Mouse (Mus musculus) cerebellum, adult 2 months (tissue): ENCODE data around the gene Abcc9. TPM values are rescaled to one million over a fixed set of nuclear protein-coding genes. Genes with fewer than 3 reads are reported as not detected.

ENCODE experiments used
- DNase-seq, 2 experiments: peaks; one replicate each; pipeline ENCODE4 v3.0.0; 2021
- H3K27ac ChIP-seq: fragments of 200-500 bp; 2 replicates; pipeline ENCODE4 v1.5.1; 2012; ENCODE audit warnings: low read length, control low read depth, inconsistent platforms; ENCODE audit not compliant: insufficient read depth
- H3K27me3 ChIP-seq: fragments of 200-500 bp; 2 replicates; pipeline ENCODE4 v1.6.1; 2012; ENCODE audit warnings: inconsistent platforms, mild to moderate bottlenecking, low read length, moderate library complexity; ENCODE audit not compliant: control insufficient read depth, insufficient read depth
- H3K4me1 ChIP-seq: fragments of 200-500 bp; 2 replicates; pipeline ENCODE4 v1.6.1; 2011; ENCODE audit warnings: low read length; ENCODE audit not compliant: control insufficient read depth, insufficient read depth
- H3K4me3 ChIP-seq: fragments of 200-500 bp; replicated peaks from 2 replicates; pipeline ENCODE3; 2011; ENCODE audit warnings: mild to moderate bottlenecking, low read depth, low read length, control low read depth; ENCODE audit not compliant: insufficient read depth
- CTCF ChIP-seq: fragments of 200-500 bp; IDR thresholded peaks from 2 replicates; pipeline ENCODE4 v1.5.1; 2011; ENCODE audit warnings: low read depth, mild to moderate bottlenecking, control low read depth, low read length, moderate library complexity, borderline replicate concordance; ENCODE audit not compliant: insufficient read depth
- POLR2A ChIP-seq: fragments of 200-500 bp; IDR thresholded peaks from 2 replicates; pipeline ENCODE4 v1.6.1; 2011; ENCODE audit warnings: low read length, control low read depth, borderline replicate concordance; ENCODE audit not compliant: insufficient read depth
- WGBS: fragments of 180-500 bp; shearing (Covaris S2); methylation state at CpG from one replicate; pipeline ENCODE4 v1.1.7; 2018; 5-methylcytosine and 5-hydroxymethylcytosine counted together
- polyA plus RNA-seq: library from polyadenylated mRNA; depleted of rRNA; stranded (reverse); fragments of >200 nt; gene quantifications from 2 replicates; pipeline ENCODE4 v1.2.3, GENCODE M21; 2012

Gene Abcc9
- polyA plus RNA-seq, 1 experiment = 3.6 TPM

DNA sequence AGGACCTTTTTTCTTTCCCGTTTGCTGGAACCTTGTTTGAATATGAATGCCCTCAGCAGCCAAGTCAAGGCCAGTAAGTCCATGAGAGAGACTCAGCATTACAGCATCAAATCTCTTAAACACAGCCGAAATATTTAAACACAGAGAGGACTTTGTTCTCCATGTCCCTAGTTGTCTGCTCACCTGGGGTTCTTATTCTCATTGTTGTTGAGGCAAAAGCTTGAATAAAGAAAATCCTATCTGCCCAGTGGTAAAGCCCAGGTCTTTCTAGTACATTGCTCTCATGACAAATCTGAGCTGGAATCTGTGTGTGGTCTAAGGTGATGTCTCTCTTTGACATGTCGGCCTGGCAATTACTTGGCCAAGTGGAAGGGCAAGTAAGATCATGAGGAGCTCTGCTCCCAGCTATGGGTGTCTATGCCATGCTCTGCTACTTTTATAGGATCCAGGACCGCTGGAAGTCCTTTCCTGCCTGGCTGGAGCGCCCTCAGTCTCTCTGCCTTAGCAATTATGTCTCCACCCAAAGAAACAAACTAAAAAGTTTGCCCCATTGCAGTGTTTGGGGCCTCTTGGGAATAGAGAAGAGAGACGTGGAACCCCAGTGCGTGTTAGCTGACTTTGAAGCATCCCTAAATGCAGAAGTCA, 133.3 kb downstream of the Abcc9 start:
- WGBS = 62% methylated on average over 7 of the region's 7 CpGs
- no peak overlapping the region for H3K27ac ChIP-seq
- H3K4me3 ChIP-seq = no peak overlapping the region
- no peaks in the 10 kb centered on the region; the same call in 1 of the 2 replicates for H3K27me3 ChIP-seq
- no peak for DNase-seq
- TF ChIP-seq CTCF = no peak
- no peak for TF ChIP-seq POLR2A
- no peaks in the 10 kb centered on the region for H3K4me1 ChIP-seq

DNA sequence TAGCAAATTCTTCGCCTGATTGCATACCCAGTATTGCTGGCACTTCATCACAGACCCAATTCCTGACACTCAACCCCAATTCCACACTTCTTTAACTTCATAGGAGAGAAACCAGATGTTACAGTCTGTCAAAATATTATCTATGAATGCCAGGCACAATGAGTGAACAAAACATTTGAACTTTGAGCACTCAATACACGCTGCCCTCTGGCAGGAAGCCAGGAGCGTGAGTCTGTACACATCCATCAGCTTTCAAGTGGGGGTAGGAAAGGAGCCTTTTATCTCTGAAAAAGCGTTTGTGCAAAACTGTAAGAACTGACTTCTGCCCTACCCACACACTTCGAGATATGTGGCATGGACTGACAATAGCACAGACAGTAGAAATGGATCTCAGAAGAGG, 134.7 kb downstream of the Abcc9 start:
- WGBS = 24% methylated on average over 5 of the region's 5 CpGs
- no peak for TF ChIP-seq CTCF
- TF ChIP-seq POLR2A = no peak
- H3K4me1 ChIP-seq = no peaks in the 10 kb centered on the region
- no peak overlapping the region for H3K4me3 ChIP-seq
- no peaks in the 10 kb centered on the region; the same call in 1 of the 2 replicates for H3K27me3 ChIP-seq
- no peak overlapping the region for H3K27ac ChIP-seq
- no peak for DNase-seq

DNA sequence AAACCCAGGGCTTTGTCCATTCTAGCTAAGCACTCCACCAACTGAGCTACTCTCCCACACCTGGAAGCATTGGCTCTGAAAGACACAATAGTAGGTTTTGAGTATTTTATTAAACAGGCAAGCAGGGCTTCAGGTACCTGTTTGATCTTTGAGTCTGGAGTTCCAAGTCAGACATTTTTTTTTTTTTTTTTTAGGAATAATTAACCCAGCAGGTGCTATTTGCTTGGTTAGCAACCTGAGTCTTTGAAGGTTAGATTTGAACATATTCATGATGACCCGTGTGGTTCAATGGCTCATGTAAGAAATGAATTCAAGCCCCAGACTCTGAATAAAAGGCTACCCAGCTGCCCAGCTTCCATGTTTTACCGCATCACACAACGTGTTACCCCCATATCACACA, 137.4 kb downstream of the Abcc9 start:
- no peaks in the 10 kb centered on the region; the same call in 1 of the 2 replicates for H3K27me3 ChIP-seq
- 94% methylated on average over 3 of the region's 3 CpGs for WGBS

DNA sequence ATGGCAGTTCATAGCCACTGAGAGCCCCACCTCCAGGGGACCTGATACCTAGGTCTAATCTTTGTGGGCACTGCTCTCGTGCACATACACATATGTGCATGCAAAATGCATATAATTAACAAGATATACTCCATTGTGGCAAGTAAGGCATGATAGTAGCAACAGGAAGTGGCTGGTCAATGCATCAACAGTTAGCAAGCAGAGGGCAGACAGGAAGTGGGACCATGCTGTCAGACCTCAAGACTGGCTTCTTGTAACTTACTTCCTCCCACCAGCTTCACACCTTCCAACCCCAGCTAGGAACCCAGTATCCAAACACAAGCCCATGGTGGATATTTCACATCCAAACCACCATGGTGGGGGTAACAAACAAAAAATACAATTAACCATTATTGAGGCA, 141.0 kb downstream of the Abcc9 start:
- DNase-seq = no peak
- Histone ChIP-seq H3K27ac (no peak overlapping the region), H3K27me3 (no peaks in the 10 kb centered on the region), H3K4me1 (no peaks in the 10 kb centered on the region), H3K4me3 (no peak overlapping the region)
- 64% methylated on average over 1 of the region's 1 CpGs for WGBS
- TF ChIP-seq POLR2A = no peak
- no peak for TF ChIP-seq CTCF

More for the DNA sequence above, 137.4 kb downstream of the Abcc9 start:
- TF ChIP-seq POLR2A (no peak), CTCF (no peak)
- no peak overlapping the region for H3K27ac ChIP-seq
- no peak for DNase-seq
- no peak overlapping the region for H3K4me3 ChIP-seq
- H3K4me1 ChIP-seq = no peaks in the 10 kb centered on the region

DNA sequence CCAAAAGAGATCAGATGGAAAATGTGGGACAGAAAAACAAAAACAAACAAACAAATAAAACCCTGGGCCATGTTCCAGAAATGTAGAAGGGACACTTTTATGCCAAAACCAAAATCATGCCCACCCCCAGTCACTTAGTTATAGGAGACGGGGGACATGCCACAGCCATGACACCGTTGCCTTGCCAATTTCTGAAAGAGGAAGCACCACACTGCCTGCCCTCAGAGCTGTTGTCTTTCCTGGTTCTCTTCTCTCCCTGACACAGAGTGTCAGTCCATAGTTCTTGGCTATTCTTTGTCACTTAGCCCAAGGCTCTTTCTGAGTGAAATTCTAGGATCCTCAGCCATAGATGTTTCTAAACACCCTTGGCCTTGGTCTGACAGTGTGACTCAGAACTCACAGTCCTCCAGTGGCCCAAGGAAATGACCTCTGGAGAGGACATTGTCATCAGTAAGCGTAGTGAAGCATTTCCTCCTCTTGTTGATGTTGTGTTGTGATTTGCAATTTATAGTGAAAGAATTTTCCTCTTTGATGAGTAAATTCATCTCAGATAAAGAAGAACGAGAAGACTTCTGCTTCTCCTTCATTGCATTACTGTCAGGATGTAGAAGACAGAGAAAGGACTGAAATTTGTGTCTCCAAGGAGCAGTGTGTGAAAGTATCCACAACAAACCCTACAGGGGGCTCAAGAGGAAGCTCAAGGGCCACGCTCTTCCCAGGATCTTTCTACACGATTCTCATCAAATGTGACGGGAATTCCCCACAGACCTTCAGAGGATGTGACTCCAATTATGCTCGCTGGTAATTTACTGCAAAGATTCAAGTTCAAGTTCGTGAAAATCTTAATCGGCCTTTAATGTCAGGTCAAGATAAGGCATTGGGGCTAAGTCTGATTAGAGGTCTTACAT, 143.1 kb downstream of the Abcc9 start:
- no peaks in the 10 kb centered on the region for H3K4me1 ChIP-seq
- TF ChIP-seq POLR2A (no peak), CTCF (no peak)
- no peak for DNase-seq
- H3K27me3 ChIP-seq = no peaks in the 10 kb centered on the region
- WGBS = 67% methylated on average over 10 of the region's 10 CpGs
- no peak overlapping the region for H3K4me3 ChIP-seq
- no peak overlapping the region for H3K27ac ChIP-seq

DNA sequence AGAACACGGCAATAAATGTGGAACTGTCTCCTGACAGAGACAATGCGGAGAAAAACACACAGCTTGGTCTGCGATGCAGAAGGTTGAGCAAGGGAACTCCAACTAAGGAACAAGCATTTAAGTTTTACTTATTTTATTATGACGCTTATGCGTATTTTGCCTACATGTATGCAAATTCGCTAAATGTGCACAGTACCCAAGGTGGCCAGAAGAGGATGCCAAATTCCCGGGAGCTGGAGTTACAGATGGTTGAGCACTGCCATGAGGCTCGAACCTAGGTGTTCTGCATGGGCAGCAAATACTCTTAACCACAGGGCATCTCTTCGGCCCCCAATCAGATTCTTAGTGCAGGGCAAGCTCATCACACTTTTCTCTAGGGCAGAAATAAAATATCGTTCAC, 144.0 kb downstream of the Abcc9 start:
- H3K4me1 ChIP-seq = no peaks in the 10 kb centered on the region
- no peak for DNase-seq
- no peak for TF ChIP-seq CTCF
- TF ChIP-seq POLR2A = no peak
- no peak overlapping the region for H3K4me3 ChIP-seq
- no peak overlapping the region for H3K27ac ChIP-seq
- no peaks in the 10 kb centered on the region for H3K27me3 ChIP-seq
- 72% methylated on average over 10 of the region's 10 CpGs for WGBS

DNA sequence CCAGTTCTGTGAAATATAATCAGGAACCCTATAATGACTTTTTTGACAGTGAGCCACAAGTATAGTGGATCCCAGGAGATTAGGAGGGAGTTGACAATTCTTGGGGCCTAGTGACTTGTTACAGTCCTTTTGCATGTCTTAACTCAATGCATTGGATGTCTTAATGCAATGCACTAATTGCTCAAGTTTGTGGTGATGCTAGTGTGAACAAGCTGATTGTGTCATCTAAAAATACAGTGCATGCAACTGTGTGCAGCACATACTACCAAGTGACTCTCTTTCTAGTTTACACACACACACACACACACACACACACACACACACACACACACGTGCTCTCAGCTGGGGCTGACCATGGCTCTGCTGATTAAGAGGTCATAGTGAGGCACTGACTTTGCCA, 146.1 kb downstream of the Abcc9 start:
- WGBS = 73% methylated on average over 1 of the region's 1 CpGs
- Histone ChIP-seq H3K27ac (no peak overlapping the region), H3K4me1 (no peaks in the 10 kb centered on the region), H3K27me3 (no peaks in the 10 kb centered on the region), H3K4me3 (no peak overlapping the region)
- DNase-seq = no peak
- TF ChIP-seq POLR2A = no peak
- TF ChIP-seq CTCF = no peak
